Mouse (Mus musculus): ENCODE results near the gene Plekhg5. TPM values are rescaled to one million over a fixed set of nuclear protein-coding genes. Genes with fewer than 3 reads are reported as not detected.

Plekhg5 gene
- polyA plus RNA-seq, 1 experiment from 2014 or later = 9.0 TPM

DNA sequence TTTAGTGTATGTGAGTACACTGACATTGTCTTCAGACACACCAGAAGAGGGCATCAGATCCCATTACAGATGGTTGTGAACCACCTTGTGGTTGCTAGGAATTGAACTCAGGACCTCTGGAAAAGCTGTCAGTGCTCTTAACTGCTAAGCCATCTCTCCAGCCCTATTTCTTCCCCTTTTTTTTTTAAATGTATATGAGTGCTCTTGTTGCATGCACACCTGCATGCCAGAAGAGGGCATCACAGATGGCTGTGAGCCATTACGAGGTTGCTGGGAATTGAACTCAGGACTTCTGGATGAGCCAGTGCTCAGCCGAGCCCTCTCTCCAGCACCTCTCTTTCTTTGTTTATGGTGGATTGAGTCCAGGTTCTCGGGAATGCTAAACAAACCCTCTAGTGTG is 37.2 kb downstream of the Plekhg5 start:
- no peak for DNase-seq (ENCODE audit: low spot score)
- no peak overlapping the region for H3K9ac ChIP-seq (ENCODE audit: low read length)
- H3K36me3 ChIP-seq (ENCODE audit: control insufficient read depth, insufficient read depth, low read length) = peaks cover 66% of the 10 kb centered on the region
- H3K4me3 ChIP-seq (ENCODE audit: low read depth, low read length) = no peak overlapping the region
- ATAC-seq (replicated peaks; ENCODE audit: low FRiP score, low TSS enrichment, low read depth) = no peak
- H3K27ac ChIP-seq (ENCODE audit: low read depth) = no peak overlapping the region
- 65% methylated on average over 3 of the region's 3 CpGs for WGBS
- no peaks in the 10 kb centered on the region for H3K9me3 ChIP-seq (ENCODE audit: control insufficient read depth, low read length)
- H3K4me2 ChIP-seq (ENCODE audit: low read length) = no peak overlapping the region
- 0 out of 2 replicates have a peak, but pooled peaks cover 2% of the 10 kb centered on the region for H3K27me3 ChIP-seq (replicated peaks; ENCODE audit: control insufficient read depth, insufficient read depth, low read length)
- peaks cover 6% of the 10 kb centered on the region for H3K4me1 ChIP-seq (replicated peaks; ENCODE audit: control insufficient read depth, insufficient read depth, low read length)

GRCm38 (mm10) chr4:152110689-152111088 is 38.4 kb downstream of the Plekhg5 start:
- DNase-seq (ENCODE audit: low spot score) (no peak), ATAC-seq (replicated peaks; ENCODE audit: low FRiP score, low TSS enrichment, low read depth) (no peak)
- H3K27me3 ChIP-seq (replicated peaks; ENCODE audit: control insufficient read depth, insufficient read depth, low read length) = peaks cover 11% of the 10 kb centered on the region; the same call in 1 of the 2 replicates
- no peak overlapping the region for H3K4me2 ChIP-seq (ENCODE audit: low read length)
- no peak overlapping the region for H3K27ac ChIP-seq (ENCODE audit: low read depth)
- H3K4me3 ChIP-seq (ENCODE audit: low read depth, low read length) = no peak overlapping the region
- 80% methylated on average over 4 of the region's 4 CpGs for WGBS
- no peak overlapping the region for H3K9ac ChIP-seq (ENCODE audit: low read length)
- no peaks in the 10 kb centered on the region for H3K9me3 ChIP-seq (ENCODE audit: control insufficient read depth, low read length)
- peaks cover 69% of the 10 kb centered on the region for H3K36me3 ChIP-seq (ENCODE audit: control insufficient read depth, insufficient read depth, low read length)
- H3K4me1 ChIP-seq (replicated peaks; ENCODE audit: control insufficient read depth, insufficient read depth, low read length) = peaks cover 16% of the 10 kb centered on the region

GRCm38 (mm10) chr4:152112329-152112728 is 40.0 kb downstream of the Plekhg5 start:
- H3K27me3 ChIP-seq (replicated peaks; ENCODE audit: control insufficient read depth, insufficient read depth, low read length) = peaks cover 18% of the 10 kb centered on the region
- no peak overlapping the region for H3K27ac ChIP-seq (ENCODE audit: low read depth)

GRCm38 (mm10) chr4:152114080-152114479 is 41.8 kb downstream of the Plekhg5 start:
- DNase-seq (ENCODE audit: low spot score) (no peak), ATAC-seq (replicated peaks; ENCODE audit: low FRiP score, low TSS enrichment, low read depth) (no peak)
- Histone ChIP-seq H3K4me1 (replicated peaks; ENCODE audit: control insufficient read depth, insufficient read depth, low read length) (peaks cover 16% of the 10 kb centered on the region), H3K27me3 (replicated peaks; ENCODE audit: control insufficient read depth, insufficient read depth, low read length) (peaks cover 34% of the 10 kb centered on the region), H3K4me3 (ENCODE audit: low read depth, low read length) (no peak overlapping the region), H3K4me2 (ENCODE audit: low read length) (no peak overlapping the region), H3K9ac (ENCODE audit: low read length) (no peak overlapping the region), H3K27ac (ENCODE audit: low read depth) (no peak overlapping the region), H3K36me3 (ENCODE audit: control insufficient read depth, insufficient read depth, low read length) (peaks cover 50% of the 10 kb centered on the region), H3K9me3 (ENCODE audit: control insufficient read depth, low read length) (no peaks in the 10 kb centered on the region)
- whole genome bisulfite sequencing = 72% methylated on average over 16 of the region's 16 CpGs

More at GRCm38 (mm10) chr4:152112329-152112728, 40.0 kb downstream of the Plekhg5 start:
- Histone ChIP-seq H3K4me1 (replicated peaks; ENCODE audit: control insufficient read depth, insufficient read depth, low read length) (peaks cover 20% of the 10 kb centered on the region), H3K4me3 (ENCODE audit: low read depth, low read length) (no peak overlapping the region), H3K9ac (ENCODE audit: low read length) (no peak overlapping the region), H3K36me3 (ENCODE audit: control insufficient read depth, insufficient read depth, low read length) (peaks cover 58% of the 10 kb centered on the region), H3K9me3 (ENCODE audit: control insufficient read depth, low read length) (no peaks in the 10 kb centered on the region), H3K4me2 (ENCODE audit: low read length) (no peak overlapping the region)
- ATAC-seq (replicated peaks; ENCODE audit: low FRiP score, low TSS enrichment, low read depth) = no peak
- no peak for DNase-seq (ENCODE audit: low spot score)
- 78% methylated on average over 9 of the region's 9 CpGs for WGBS

GRCm38 (mm10) chr4:152115921-152116612 is 43.8 kb downstream of the Plekhg5 start, which contains the start of gene Tnfrsf25:
TSS of gene Tnfrsf25 (plus strand) at chr4:152115934.
- Histone ChIP-seq H3K4me2 (ENCODE audit: low read length) (peak within 1 kb of the TSS; percentile 44), H3K27me3 (replicated peaks; ENCODE audit: control insufficient read depth, insufficient read depth, low read length) (peaks cover 54% of the 10 kb centered on the region), H3K9me3 (ENCODE audit: control insufficient read depth, low read length) (no peaks in the 10 kb centered on the region), H3K9ac (ENCODE audit: low read length) (peak within 1 kb of the TSS; percentile 1; the same call in 1 of the 2 replicates), H3K4me1 (replicated peaks; ENCODE audit: control insufficient read depth, insufficient read depth, low read length) (peaks cover 34% of the 10 kb centered on the region), H3K27ac (ENCODE audit: low read depth) (no peak within 1 kb of the TSS), H3K4me3 (ENCODE audit: low read depth, low read length) (peak within 1 kb of the TSS; percentile 4; the same call in 1 of the 2 replicates), H3K36me3 (ENCODE audit: control insufficient read depth, insufficient read depth, low read length) (peaks cover 30% of the 10 kb centered on the region)
- no peak for DNase-seq (ENCODE audit: low spot score)
- 6% methylated on average over 30 of the region's 30 CpGs for WGBS
- peak; percentile 29; the same call in 1 of the 2 replicates for ATAC-seq (replicated peaks; ENCODE audit: low FRiP score, low TSS enrichment, low read depth)

GRCm38 (mm10) chr4:152117538-152117937 is 45.2 kb downstream of the Plekhg5 start:
- no peak; the same call in 1 of the 2 replicates for ATAC-seq (replicated peaks; ENCODE audit: low FRiP score, low TSS enrichment, low read depth)

GRCm38 (mm10) chr4:152119396-152120292 is 47.3 kb downstream of the Plekhg5 start:
- 6% methylated on average over 39 of the region's 39 CpGs for WGBS
- peak; percentile 80 for DNase-seq (ENCODE audit: low spot score)
- Histone ChIP-seq H3K9me3 (ENCODE audit: control insufficient read depth, low read length) (no peaks in the 10 kb centered on the region), H3K27me3 (replicated peaks; ENCODE audit: control insufficient read depth, insufficient read depth, low read length) (peaks cover 90% of the 10 kb centered on the region), H3K4me2 (ENCODE audit: low read length) (peak overlapping the region; percentile 21; the same call in 1 of the 2 replicates), H3K36me3 (ENCODE audit: control insufficient read depth, insufficient read depth, low read length) (peaks cover 3% of the 10 kb centered on the region; the same call in 1 of the 2 replicates), H3K4me1 (replicated peaks; ENCODE audit: control insufficient read depth, insufficient read depth, low read length) (peaks cover 36% of the 10 kb centered on the region), H3K9ac (ENCODE audit: low read length) (no peak overlapping the region), H3K27ac (ENCODE audit: low read depth) (no peak overlapping the region), H3K4me3 (ENCODE audit: low read depth, low read length) (no peak overlapping the region)
- no peak for ATAC-seq (replicated peaks; ENCODE audit: low FRiP score, low TSS enrichment, low read depth)

More at GRCm38 (mm10) chr4:152117538-152117937, 45.2 kb downstream of the Plekhg5 start:
- H3K36me3 ChIP-seq (ENCODE audit: control insufficient read depth, insufficient read depth, low read length) = peaks cover 18% of the 10 kb centered on the region
- peaks cover 36% of the 10 kb centered on the region for H3K4me1 ChIP-seq (replicated peaks; ENCODE audit: control insufficient read depth, insufficient read depth, low read length)
- peaks cover 69% of the 10 kb centered on the region for H3K27me3 ChIP-seq (replicated peaks; ENCODE audit: control insufficient read depth, insufficient read depth, low read length)
- DNase-seq (ENCODE audit: low spot score) = no peak
- no peak overlapping the region for H3K4me3 ChIP-seq (ENCODE audit: low read depth, low read length)
- H3K4me2 ChIP-seq (ENCODE audit: low read length) = no peak overlapping the region
- no peaks in the 10 kb centered on the region for H3K9me3 ChIP-seq (ENCODE audit: control insufficient read depth, low read length)
- H3K27ac ChIP-seq (ENCODE audit: low read depth) = no peak overlapping the region
- WGBS = 67% methylated on average over 9 of the region's 9 CpGs
- H3K9ac ChIP-seq (ENCODE audit: low read length) = no peak overlapping the region

DNA sequence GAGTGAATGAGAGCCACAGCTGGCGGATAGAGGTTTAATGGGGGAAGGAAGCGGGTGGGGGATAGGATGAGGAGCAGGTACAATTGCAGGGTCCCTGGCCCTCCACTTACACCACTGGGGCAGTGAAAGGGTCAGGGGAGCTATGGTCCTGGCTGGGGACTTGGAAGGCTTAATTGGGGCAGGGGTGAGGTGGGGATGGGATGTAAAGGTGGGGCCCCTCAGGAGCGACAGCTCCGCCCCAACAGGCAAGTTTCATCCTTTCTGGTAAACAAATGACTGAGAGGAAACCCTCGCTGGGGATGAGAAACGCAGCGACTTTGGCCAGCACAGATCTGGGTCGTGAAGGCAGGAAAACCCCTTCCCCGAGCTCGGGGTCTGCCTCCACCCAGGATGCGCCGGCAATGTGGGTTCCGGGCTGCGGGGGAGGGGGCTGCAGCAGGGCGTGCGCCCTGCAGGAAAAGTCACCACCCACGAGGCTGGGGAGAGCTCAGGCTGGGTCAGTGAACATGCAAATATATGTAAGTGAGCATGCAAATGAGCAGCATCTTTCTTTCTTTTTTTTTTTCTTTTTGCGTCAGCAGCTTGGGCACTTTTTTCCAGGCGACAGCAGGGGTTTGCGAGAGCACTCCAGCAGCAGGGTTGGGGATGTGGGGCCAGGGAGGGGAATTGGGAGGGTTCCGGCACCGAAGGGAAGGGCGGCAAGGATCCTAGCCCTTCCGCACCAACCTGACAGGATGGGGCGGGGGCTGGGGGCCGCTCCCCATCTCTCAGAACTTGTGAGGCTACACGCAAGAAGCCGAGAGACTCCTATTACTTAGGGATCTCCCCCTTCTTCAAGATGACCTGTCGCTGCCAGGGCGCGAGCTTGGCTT is 48.2 kb downstream of the Plekhg5 start:
- H3K9ac ChIP-seq (ENCODE audit: low read length) = no peak overlapping the region
- peaks cover 91% of the 10 kb centered on the region for H3K27me3 ChIP-seq (replicated peaks; ENCODE audit: control insufficient read depth, insufficient read depth, low read length)
- H3K9me3 ChIP-seq (ENCODE audit: control insufficient read depth, low read length) = no peaks in the 10 kb centered on the region
- H3K27ac ChIP-seq (ENCODE audit: low read depth) = no peak overlapping the region
- peaks cover 29% of the 10 kb centered on the region for H3K4me1 ChIP-seq (replicated peaks; ENCODE audit: control insufficient read depth, insufficient read depth, low read length)
- no peak for DNase-seq (ENCODE audit: low spot score)
- H3K4me2 ChIP-seq (ENCODE audit: low read length) = peak overlapping the region; percentile 23
- no peak for ATAC-seq (replicated peaks; ENCODE audit: low FRiP score, low TSS enrichment, low read depth)
- peak overlapping the region; percentile 2; the same call in 1 of the 2 replicates for H3K4me3 ChIP-seq (ENCODE audit: low read depth, low read length)
- 2% methylated on average over 31 of the region's 31 CpGs for WGBS
- H3K36me3 ChIP-seq (ENCODE audit: control insufficient read depth, insufficient read depth, low read length) = no peaks in the 10 kb centered on the region
